Mouse (Mus musculus): ENCODE data around the gene Scn2b.
A peak's percentile ranks its signal among the peaks of the same experiment; 100 is the strongest.

Gene Scn2b

DNA sequence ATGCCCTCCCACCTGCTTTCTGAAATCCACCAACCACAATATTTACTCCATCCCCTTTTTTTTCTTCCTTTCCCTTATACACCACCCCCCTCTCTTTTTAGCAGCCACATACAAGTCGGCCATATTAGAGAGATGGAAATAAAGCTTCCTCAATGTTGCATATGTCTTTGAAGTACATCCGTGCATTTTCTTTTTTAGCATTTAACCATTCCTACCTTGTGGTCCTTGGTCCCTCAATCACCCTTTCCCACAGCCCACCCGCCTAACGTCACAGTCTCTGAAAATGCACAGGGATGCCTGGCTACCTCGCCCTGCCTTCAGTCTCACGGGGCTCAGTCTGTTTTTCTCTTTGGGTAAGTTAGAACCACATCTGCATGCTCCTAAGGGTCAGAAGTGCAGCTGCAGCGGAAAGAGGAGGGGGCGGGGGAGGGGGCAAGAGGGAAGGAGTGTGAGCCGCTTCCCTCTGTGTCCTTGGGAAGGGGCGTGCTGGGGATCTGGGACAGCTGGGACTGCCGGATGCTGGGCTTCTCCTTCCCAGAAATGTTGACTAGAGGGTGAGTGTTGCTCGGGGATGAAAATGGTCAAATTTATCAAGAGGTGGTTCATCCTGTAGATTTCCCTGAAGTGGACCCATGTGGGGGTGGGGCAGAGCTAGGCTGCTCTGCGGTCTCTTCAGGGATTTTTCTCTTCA, at the start of gene Scn2b:
Gene Scn2b (plus strand): TSS at position 42 of the 691 bp plus-strand sequence.
- DNase-seq (ENCODE audit: low read depth, low spot score), result no peak

DNA sequence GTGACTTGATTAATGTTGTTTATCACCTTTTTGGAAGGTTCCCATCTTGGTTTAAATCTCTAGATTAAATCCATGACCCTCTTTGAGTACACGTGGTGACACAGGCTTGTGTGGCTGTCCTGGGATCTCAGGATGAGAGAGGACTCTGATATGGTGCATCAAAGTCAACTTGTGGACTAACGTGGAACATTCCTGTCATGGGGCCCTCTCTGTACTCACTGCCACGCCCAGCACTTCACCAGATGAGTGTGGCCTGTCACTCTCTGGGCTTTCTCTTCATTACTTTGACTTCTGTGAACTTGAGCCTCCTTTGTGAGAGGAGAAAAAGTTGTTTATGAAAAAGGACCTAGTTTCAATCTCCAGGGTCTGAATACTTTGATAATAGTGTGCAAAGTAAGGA, 45.8 kb upstream of the Scn2b start:
- no peak for DNase-seq (ENCODE audit: low read depth, low spot score)

DNA sequence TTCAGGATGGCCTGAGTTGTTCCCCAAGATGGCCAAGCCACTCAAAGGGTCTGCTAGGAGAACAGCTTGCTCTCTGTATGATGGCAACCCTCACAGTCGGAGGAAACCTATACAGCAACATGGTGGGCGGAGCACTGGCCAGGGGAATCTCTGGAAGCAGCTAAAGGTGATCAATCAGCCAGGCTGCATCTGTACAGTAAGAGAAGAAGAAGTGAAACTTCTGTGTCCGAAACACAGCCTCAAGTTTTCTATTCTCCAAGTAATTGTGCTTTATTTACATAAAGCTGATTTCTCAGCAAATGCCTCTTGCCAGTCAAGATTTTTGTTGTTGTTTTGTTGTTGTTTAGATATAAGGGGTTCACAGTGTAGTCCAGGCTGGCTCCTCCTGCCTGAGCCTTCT, 39.7 kb upstream of the Scn2b start:
- DNase-seq (ENCODE audit: low read depth, low spot score), result no peak

DNA sequence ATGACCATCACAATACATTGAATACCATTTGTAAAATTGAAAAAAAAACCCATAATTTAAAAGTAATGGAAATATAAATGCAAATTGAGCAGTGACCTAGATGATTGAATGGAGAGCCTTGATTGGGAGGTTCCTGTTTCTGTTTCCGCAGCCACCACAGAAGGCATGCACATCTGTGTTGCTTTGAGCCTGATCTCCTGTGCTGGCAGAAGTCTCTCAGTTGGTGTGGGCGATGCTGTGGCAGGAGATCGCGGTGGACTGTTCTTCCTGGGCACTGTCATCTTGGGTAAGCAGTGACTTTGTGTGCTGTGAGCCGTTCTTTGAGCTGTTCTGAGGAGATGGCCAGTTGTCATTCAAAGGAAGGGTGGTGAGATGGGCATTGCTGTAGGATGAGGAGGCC, 38.6 kb upstream of the Scn2b start, which contains the start of gene Jaml:
Gene Jaml (plus strand): TSS at position 173 of the 400 bp plus-strand sequence.
- DNase-seq (ENCODE audit: low read depth, low spot score), result no peak

DNA sequence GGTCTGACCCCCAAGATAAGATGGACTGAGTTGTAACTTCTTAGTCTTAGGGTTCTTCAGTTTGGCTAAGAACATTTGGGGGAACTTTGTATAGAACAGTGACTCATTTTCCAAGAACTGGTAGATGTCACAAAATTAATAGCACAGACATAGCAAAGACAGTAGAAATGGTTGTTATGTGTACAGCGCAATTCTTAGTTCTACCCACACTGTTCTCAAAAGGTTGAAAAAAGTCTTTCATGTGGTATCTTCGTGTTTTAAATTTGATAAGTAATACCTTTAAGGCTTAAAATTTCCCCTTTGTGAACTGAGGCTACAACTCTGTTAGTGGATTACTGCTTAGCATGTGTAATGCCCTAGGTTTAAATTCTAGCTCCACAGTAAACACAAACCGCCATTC, 34.5 kb upstream of the Scn2b start:
- DNase-seq (ENCODE audit: low read depth, low spot score), result no peak

DNA sequence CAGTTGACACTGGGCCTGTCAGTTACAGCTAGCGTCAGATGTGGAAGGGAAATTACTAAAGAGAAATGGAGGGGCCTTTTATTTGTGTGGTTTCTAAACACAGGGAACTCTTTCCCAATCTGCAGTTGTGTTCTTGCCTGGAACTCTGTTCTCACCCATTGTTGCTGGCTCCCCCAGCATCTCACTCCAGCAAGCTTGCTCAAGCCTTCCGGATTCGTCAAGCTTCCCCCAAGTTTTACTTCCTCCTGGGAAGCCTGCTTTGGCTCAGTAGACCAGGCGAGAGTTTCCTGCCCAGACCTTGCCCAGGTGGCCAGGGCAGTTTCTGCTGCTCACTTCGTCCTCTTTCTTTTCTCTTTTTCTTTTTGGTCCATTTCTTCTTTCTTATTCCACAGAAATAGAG, 33.0 kb upstream of the Scn2b start:
- DNase-seq (ENCODE audit: low read depth, low spot score), result no peak

DNA sequence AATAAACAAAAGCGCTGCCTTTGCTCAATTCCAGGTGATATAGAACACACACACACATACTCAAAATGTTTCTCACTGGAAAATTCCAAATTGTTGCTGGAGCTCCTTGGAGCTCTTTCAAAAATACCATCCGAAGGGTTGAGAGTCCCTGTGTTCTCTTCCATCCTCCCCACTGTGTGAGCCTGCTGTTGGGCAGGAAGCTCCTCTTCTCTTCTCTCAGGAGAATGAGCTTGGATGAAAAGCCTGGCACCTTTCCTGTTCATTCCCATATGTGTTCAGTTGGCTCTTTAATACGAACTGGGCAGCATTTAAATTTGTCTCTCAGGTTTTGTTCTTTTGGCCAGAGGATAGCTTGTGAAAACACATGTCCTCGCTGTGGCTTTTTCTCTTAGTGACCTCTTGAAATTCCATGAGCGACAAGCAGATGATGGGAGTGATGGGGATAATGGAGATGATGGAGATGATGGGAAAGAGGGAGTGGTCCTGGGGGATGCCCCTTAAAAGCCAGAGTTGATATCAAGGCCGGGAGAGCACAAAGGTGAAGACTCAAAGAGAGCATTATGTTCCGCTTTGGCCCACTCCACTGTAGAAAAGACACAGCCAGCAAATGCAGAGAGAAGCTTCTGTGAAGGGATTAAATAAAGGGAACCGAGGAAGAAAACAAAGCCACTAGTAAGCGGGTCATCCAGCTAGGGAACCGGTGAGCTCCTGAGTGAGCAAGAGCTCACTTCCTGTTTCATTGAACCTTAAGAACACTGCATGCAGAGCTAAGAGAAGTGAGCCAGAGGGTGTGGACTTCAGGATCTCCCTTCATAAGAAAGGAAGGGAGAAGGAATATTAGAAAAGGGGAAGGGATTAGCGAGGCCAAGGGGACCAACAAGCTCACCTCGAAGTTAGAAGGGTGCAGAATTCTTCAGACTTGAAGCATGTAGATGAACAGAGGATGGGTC, 31.6 kb upstream of the Scn2b start:
- no peak for DNase-seq (ENCODE audit: low read depth, low spot score)

DNA sequence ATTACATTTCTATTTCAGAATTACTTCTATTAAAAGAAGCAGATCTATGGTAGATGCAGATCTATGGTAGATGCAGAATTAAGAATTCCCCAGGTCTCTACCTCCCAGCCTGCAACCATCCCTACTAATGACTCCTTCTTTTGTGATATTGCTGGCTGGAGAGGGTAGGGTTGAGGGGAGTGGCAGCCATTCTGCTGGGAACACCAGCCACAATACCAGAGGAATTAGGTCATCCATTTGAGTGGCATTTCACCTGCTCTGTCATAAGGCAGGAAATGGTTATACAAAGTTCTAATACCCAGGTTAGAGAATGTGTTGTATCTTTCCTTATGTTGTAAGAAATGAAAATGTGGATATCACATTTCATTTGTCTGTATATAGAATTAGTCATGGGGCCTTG, 29.5 kb upstream of the Scn2b start:
- no peak for DNase-seq (ENCODE audit: low read depth, low spot score)

DNA sequence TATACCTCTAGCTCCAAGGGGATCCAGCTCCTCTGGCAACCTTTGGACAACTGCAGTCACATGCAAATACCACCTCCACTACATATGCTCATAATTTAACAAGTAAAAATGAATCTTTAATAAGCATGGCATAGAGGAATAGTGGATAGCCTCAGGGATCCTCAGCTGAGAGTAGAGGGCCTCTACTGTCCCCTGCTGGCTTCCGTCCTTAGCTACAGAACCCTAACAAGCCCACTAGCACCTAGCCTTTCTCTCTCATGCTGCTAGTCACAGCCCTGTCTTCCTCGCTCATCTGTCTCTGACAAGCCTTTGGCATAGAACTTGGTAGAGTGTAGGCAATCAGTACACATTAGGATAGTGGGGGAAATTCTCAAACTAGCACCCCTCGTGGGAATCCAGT, 26.8 kb upstream of the Scn2b start:
- no peak for DNase-seq (ENCODE audit: low read depth, low spot score)

DNA sequence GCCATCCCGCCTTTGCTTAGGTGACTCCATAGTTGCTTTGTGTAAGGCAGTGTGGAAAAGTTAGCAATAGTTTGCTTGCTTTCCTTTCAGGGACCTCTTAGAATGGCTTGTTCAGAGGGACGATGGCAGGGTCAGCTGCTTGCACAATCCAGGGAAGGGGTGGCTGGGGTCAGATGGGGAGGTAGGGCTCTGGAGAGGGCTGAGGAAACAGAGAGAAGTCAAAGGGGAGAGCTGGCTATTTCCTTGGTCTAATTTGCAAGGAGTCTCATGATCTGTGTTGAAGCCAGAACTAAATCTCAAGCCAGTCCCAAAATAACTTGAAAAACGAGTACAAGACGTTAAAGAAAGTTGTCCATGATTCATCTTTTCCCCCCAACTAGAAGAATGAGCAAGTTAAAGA, 24.9 kb upstream of the Scn2b start:
- DNase-seq (ENCODE audit: low read depth, low spot score), result no peak

DNA sequence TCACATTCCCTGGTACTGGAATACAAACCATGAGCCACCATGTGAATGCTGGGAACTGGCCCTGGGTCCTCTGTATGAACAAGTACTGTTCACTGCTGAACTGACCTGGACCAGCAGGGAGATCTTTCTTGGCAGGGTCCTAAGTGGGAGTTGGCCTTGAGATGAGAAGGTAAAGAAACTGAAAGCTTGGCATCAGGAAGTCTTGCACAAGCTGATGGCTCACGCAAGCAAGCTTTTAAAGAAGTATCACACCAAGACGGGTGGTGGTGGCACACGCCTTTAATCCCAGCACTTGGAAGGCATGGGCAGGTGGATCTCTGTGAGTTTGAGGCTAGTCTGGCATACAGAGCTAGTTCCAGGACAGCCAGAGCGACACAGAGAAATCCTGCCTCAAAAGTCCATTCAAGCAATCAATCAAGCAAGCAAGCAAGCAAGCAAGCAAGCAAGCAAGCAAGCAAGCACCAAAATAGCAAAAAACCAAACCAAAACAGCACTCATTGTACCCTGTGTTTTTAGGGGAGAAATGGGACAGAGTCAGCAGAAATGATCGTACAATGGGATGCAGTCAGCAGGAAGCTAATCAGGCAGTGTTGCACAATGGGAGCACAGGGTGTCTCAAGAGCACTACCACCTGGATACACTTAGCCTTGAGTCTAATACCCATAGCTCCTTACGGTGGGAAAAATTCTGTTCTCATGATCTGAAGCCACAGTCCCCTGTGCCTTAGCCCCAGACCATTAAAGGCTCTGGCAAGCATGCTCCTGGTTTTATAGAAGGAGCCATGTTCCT, 22.2 kb upstream of the Scn2b start:
- no peak for DNase-seq (ENCODE audit: low read depth, low spot score)

DNA sequence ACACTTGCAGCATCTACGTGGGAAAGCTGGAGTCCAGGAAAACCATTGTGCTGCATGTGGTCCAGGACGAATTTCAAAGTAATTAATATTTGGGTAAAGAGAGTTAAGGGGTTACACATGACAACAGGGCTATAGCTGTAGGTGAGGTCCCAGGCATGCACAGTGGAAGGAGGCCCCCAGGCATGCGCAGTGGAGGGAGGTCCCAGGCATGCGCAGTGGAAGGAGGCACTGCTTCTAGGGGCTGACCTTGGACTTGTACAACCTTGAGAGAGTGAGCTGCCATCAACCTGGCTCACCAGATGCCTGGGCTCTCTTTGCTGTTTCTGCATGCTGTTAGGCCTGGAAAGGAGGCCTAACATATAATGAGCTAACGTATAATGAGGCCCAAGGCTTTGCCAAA, 19.7 kb upstream of the Scn2b start:
- DNase-seq (ENCODE audit: low read depth, low spot score), result no peak

DNA sequence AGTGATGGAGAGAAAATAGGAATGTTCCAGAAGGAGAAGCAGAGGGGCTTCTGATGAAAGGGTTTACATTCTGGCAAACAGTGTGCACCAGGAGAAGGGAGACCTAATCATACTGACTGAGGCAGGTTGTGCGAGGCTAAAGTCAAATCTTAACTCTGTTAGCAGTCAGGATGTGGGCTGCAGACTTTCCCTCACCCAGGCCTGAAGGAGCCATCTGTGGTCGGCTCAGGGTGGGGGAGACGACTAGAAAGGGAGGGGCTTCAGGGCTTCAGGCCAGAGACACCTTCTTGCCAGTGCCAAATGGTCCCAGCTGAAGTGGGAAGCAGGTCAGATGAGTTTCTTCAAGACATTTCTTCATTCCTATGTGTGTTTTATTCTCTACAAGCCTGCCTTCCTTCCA, 19.2 kb upstream of the Scn2b start:
- no peak for DNase-seq (ENCODE audit: low read depth, low spot score)

DNA sequence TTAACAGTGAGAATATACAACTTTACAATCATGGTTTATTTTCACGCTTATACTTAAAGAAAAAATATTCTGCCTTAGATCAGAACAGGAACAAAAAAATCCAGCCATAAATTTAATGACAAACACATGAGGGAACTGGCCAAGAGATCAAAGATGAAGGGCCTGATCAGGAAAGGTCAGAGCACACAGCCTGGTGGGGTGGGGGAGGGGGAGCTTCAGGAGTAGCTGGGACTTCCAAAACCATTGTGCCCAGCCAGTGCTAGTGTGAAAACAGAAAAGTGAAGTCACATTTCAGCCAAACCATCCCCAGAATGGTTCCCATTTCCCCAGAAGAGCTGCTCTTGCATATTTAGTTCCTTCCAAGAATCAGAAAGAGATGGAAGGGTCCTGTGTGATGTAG, 15.1 kb upstream of the Scn2b start:
- no peak for DNase-seq (ENCODE audit: low read depth, low spot score)

DNA sequence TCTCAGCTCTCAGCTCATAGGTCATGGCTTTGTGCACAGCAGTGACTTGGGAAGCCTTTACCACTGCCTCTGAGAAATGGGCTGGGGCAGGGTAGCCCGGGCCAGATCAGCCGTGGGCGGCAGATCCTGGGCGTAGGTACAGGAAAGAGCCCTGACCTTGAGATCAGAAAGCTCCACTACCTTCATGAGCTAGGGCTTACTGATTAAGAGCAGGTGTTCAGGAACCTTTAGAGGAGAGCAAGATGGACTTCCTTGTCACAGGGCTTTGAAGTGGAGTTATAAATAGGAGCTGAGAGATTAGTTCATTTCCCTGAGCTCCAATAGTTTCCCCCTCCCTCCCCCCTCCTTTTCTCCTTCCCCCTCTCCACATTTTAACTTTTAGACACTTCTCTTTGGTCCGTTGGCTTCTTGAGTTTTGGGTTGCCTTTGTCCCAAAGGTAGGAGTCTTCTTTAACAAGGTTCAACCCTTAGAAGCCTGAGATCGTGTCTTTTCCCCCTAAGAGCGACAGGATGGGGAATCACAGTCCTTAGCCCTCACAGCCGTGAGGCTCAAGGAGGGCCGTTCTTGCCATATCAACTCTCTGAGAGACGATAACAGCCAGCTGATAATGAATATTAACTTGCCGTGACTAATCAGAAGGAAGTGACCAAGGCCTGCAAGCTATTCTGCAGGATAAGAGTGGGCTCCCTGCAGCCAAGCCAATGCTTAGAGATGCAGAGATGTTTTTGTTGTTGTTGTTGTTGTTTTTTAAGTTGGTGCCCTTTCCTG, 14.2 kb upstream of the Scn2b start:
- no peak for DNase-seq (ENCODE audit: low read depth, low spot score)

DNA sequence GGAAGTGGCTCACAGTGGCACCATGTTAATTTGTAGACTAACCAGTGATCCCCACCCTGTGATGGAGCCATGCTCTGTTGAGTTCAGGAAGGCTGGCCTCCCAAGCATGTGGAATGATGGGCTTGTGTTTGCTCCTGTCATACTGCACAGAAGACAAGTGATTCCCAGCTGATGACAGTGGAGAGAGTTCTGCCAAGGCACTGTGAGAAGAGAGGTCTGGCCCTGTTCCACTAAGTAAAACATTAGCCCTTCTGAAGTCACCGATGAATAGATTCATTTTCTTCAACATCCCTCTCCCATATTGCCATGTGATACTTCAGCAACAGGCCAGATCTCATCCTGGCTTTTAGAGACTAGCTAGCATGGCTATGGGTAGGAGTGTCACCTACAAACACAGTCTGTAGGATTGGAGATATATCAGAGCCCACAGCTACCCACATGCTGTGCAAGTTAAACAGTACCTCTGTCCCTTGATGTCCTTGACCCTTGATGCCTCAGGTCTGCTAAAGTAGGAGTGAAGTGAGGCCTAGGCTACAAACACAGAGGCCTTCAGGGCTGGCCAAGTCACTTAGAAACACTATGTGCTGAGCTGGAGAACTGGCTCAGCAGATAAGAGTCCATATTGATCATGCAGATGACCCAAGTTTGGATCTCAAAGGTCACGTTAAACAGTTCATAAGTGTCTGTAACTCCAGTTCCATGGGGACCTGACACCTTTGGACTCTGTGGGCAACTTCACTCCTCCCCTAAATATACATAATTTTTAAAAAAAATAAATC, 11.8 kb upstream of the Scn2b start:
- DNase-seq (ENCODE audit: low read depth, low spot score), result no peak

DNA sequence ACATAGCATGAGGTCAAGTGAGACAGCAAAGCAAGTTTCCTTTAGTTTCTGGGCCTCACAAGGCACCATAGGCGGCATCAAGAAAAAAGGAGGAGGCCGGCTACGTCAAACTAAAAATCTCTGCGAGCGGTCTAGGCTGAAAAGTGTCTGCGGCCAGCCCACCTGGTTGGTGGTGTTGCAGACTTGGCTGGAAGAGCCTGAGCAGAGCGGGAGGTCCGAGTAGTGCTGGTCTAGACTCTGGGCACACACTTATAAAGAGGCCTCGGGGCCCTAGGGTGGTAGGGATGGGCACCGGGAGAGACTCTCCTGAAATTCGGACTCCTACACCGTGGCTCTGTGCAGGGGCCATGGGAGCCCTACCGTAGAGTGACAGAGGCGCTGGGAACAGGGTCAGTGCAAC, 1.9 kb upstream of the Scn2b start:
- DNase-seq (ENCODE audit: low read depth, low spot score), result peak; percentile 55

DNA sequence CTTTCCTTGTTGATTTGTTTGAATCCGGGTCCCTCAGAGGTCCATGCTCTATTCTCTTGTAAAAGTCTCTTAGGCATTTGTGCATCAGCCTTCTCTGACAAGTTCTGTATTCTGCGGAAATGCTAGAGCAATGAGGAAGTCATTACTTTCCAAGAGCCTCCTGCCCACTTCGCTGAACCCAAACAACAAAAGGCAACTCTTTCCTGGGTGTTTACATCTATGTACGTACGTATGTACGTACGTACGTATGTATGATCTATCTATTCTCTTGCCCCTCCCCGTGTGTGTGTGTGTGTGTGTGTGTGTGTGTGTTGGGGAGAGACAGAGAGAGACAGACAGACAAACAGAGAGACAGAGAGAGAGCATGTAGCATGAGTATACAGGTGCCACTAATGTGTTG, 763 bp upstream of the Scn2b start:
- no peak for DNase-seq (ENCODE audit: low read depth, low spot score)

DNA sequence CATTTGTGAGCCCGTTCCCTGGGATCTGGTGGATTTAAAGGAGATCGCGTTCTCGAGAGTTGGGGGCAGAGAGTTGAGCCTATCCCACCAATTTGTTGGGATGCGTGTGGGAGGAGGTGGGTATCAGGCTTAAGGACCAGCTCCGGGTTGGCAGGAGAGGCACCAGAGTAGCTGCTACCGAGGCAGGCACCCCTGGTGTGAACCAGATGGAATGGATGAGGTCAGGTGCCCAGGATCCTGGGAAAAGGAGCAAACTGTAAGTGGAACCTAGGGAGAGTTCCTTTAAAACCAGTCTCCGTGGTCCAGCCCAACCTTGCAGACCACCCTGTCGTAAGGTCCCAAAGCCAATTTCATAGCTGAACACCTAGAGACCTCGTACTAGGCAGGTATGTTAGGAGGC, 970 bp downstream of the Scn2b start:
- no peak for DNase-seq (ENCODE audit: low read depth, low spot score)

DNA sequence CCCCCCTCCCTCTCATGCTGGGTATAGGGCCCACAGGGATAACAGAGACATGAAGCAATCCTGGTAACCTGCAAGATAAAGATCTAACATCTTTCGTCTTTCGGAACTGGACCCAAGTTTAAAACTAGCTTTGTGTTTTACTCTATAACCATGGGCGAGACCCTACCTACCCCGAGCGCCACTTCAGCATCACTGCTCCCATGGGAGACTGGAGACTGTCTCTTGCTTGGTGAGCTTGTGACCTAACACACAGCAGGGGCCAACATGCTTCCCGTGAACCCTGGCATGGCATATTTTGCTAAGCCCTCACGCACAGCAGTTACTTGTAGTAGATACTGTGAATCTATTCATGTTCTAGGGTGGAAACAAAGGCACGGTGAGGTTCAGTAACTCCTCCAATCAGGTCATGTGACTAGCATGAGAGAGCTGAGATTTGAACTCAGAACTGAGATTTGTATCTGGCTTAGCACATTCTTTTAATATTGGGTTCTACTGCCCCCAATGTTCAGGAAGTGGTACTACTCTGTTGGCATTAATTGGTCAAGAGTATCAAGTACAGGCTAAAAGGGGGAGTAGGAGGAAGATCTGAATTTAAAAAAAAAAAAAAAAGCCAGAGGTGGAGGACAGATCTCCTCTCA, 1.9 kb downstream of the Scn2b start:
- no peak for DNase-seq (ENCODE audit: low read depth, low spot score)
